Mouse (Mus musculus) intestine, postnatal 0 days (tissue): ENCODE data around the gene Tceal7. TPM values are rescaled to one million over a fixed set of nuclear protein-coding genes. Genes with fewer than 3 reads are reported as not detected.

Experiments used
- ATAC-seq: fragments of 200-750 bp; cut with Nextera tagmentation; 2 replicates; pipeline ENCODE4 v1.8.0; 2017; ENCODE audit warnings: mild to moderate bottlenecking, moderate TSS enrichment, moderate library complexity
- H3K27ac ChIP-seq: fragments of 300-500 bp; sonication (generic); 2 replicates; pipeline ENCODE4 v1.5.1; 2014; ENCODE audit warnings: mild to moderate bottlenecking, low read depth, low read length, moderate library complexity
- H3K27me3 ChIP-seq: fragments of 300-500 bp; sonication (generic); replicated peaks from 2 replicates; pipeline ENCODE4 v1.6.1; 2014; ENCODE audit warnings: low read length, mixed read lengths; ENCODE audit not compliant: control insufficient read depth, insufficient read depth
- H3K36me3 ChIP-seq: fragments of 300-500 bp; sonication (generic); 2 replicates; pipeline ENCODE4 v1.6.1; 2014; ENCODE audit warnings: mild to moderate bottlenecking, moderate library complexity; ENCODE audit not compliant: control insufficient read depth, insufficient read depth
- H3K4me1 ChIP-seq: fragments of 300-500 bp; sonication (generic); replicated peaks from 2 replicates; pipeline ENCODE4 v1.6.1; 2014; ENCODE audit warnings: antibody characterized with exemption, low read length, mixed read lengths; ENCODE audit not compliant: control insufficient read depth, insufficient read depth
- H3K4me2 ChIP-seq: fragments of 300-500 bp; sonication (generic); replicated peaks from 2 replicates; pipeline ENCODE4 v1.6.1; 2014; ENCODE audit warnings: low read depth, mild to moderate bottlenecking, moderate library complexity
- H3K4me3 ChIP-seq: fragments of 300-500 bp; sonication (generic); 2 replicates; pipeline ENCODE4 v1.5.1; 2014; ENCODE audit warnings: low read depth, low read length
- H3K9ac ChIP-seq: fragments of 300-500 bp; sonication (generic); 2 replicates; pipeline ENCODE4 v1.6.1; 2014; ENCODE audit warnings: mild to moderate bottlenecking, low read depth, low read length
- H3K9me3 ChIP-seq: fragments of 300-500 bp; sonication (generic); 2 replicates; pipeline ENCODE4 v1.6.1; 2016; ENCODE audit warnings: mixed run types; ENCODE audit not compliant: control insufficient read depth
- CTCF ChIP-seq: sonication (generic); IDR thresholded peaks from 2 replicates; pipeline ENCODE4 v1.5.1; 2016; ENCODE audit warnings: low read depth, mild to moderate bottlenecking, control low read depth, antibody characterized with exemption, moderate library complexity
- WGBS: fragments of 180-500 bp; shearing (Covaris S2); extraction: QIAGEN DNeasy Blood & Tissue Kit; methylation state at CpG from one replicate; pipeline ENCODE4 v1.1.7; 2014; 5-methylcytosine and 5-hydroxymethylcytosine counted together
- polyA plus RNA-seq: library from polyadenylated mRNA; unstranded; fragments of >200 nt; fragmentation: Nextera tagmentation; extraction: Ambion mirVana; gene quantifications from 2 replicates; pipeline ENCODE4 v1.2.1, GENCODE M21; 2015

The Tceal7 gene
- polyA plus RNA-seq, 1 experiment from 2014 or later = 0.37 TPM

DNA sequence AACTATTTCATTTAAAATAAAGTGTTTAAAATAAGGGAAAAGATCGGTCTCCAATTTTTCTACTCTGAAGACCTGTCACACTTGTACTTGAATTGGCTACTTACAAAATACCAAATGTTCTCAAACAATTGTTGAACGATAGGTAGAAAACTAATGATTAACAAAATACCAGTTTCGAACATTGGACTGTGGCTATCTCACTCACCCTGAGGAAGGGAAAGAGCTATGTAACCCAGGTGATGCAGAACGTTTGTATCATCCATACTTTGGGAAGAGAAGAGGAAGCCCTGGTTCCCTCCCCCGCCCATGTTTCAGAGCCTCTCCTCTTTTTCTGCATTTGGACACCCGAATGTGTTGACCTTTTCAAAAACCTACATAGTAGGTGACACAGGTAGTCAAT is 10.2 kb upstream of the Tceal7 start:
- Histone ChIP-seq H3K27ac (no peak overlapping the region), H3K27me3 (no peaks in the 10 kb centered on the region), H3K4me2 (peak overlapping the region; percentile 62; the same call in 1 of the 2 replicates), H3K36me3 (no peaks in the 10 kb centered on the region), H3K9ac (no peak overlapping the region), H3K4me1 (no peaks in the 10 kb centered on the region), H3K4me3 (no peak overlapping the region), H3K9me3 (no peaks in the 10 kb centered on the region)
- no peak for ATAC-seq
- no peak for TF ChIP-seq CTCF
- WGBS = 57% methylated on average over 6 of the region's 6 CpGs

DNA sequence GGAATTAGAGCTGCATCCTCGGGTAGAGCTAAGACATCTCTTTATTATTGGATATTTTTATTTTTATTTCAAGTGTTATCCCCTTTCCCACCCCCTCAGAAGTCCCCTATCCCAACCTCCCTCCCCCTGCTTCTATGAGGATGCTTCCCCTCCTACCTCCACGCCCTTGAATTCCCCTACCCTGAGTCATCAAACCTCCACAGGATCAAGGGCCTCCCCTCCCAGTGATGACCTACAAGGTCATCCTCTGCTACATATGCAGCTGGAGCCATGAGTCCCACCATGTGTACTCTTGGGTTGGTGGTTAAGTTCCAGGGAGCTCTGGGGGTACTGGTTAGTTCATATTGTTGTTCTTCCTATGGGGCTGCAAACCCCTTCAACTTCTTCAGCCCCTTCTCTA is 1.2 kb upstream of the Tceal7 start:
- Histone ChIP-seq H3K4me3 (no peak overlapping the region), H3K4me1 (no peaks in the 10 kb centered on the region), H3K4me2 (no peak overlapping the region), H3K9me3 (no peaks in the 10 kb centered on the region), H3K36me3 (no peaks in the 10 kb centered on the region), H3K9ac (no peak overlapping the region), H3K27ac (no peak overlapping the region), H3K27me3 (no peaks in the 10 kb centered on the region)
- WGBS = 40% methylated on average over 2 of the region's 2 CpGs
- TF ChIP-seq CTCF = no peak
- ATAC-seq = no peak

DNA sequence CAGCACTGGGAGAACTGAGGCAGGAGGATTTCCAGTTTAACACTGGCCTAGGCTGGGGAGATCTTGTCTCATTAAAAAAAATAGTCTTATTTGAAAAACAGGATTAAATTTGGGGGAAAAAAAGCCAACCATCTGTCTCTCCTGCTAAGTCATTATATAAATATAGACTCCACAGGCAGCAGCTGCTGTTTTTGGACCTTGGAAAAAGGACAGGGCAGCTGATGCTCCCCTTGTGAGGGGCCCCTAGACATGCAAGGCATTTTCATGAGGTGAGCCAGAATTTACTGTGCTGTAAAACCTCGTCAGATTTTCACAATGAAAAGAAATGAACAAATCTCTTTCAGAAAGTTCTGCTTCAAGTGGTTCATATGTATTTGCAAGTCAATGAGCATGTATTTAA is 1.7 kb downstream of the Tceal7 start:
- no peak overlapping the region for H3K4me2 ChIP-seq
- no peaks in the 10 kb centered on the region for H3K9me3 ChIP-seq
- TF ChIP-seq CTCF = no peak
- H3K9ac ChIP-seq = no peak overlapping the region
- 41% methylated on average over 1 of the region's 1 CpGs for WGBS
- no peaks in the 10 kb centered on the region for H3K36me3 ChIP-seq
- no peaks in the 10 kb centered on the region for H3K4me1 ChIP-seq
- ATAC-seq = no peak
- H3K4me3 ChIP-seq = no peak overlapping the region
- H3K27me3 ChIP-seq = no peaks in the 10 kb centered on the region
- H3K27ac ChIP-seq = no peak overlapping the region

DNA sequence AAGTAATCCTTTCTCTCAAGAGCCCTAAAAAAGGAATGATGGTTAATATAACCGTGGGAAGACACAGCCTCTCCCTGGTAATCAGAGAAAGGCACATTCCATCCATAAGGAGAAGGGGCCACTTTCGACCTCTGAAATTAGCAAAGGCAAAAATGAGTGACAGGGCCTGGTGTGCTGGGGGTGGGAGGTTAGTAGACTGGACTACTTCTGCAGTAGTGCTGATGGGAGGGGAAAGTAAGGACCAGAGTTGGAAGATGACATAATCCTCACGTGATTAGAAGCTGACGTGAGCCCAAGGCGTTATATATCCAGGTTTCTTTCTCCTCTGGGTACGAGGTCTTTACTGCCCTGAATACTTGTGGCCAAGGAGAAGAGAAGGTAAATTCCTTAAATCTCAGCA is 9.1 kb downstream of the Tceal7 start:
- H3K9ac ChIP-seq = no peak overlapping the region
- H3K27ac ChIP-seq = no peak overlapping the region
- ATAC-seq = no peak
- H3K27me3 ChIP-seq = no peaks in the 10 kb centered on the region
- H3K4me1 ChIP-seq = no peaks in the 10 kb centered on the region
- no peaks in the 10 kb centered on the region for H3K36me3 ChIP-seq
- no peak overlapping the region for H3K4me2 ChIP-seq
- H3K9me3 ChIP-seq = no peaks in the 10 kb centered on the region
- no peak for TF ChIP-seq CTCF
- 65% methylated on average over 6 of the region's 6 CpGs for WGBS
- no peak overlapping the region for H3K4me3 ChIP-seq

DNA sequence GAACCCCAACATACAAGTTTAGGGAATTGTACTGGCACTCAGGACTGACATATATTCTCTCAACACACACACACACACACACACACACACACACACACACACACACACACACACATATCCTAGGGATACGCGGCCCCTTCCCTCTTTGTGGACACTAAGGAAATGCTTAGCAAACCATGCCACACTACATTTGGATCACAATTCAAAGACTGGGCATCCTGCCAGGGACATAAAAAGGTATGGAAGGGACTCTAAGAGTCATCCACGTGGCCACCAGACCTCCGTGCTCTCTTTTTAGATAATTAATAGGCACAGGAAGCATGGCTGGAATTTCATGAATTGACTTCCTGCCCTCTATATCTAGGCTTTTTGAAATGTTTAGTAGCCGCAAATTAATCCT is 13.2 kb downstream of the Tceal7 start:
- 35% methylated on average over 5 of the region's 5 CpGs for WGBS
- H3K9ac ChIP-seq = no peak overlapping the region
- no peak overlapping the region for H3K4me3 ChIP-seq
- no peak for TF ChIP-seq CTCF
- no peak for ATAC-seq
- no peak overlapping the region for H3K4me2 ChIP-seq
- H3K27ac ChIP-seq = no peak overlapping the region
- no peaks in the 10 kb centered on the region for H3K4me1 ChIP-seq
- no peaks in the 10 kb centered on the region for H3K36me3 ChIP-seq
- no peaks in the 10 kb centered on the region for H3K9me3 ChIP-seq
- no peaks in the 10 kb centered on the region for H3K27me3 ChIP-seq

DNA sequence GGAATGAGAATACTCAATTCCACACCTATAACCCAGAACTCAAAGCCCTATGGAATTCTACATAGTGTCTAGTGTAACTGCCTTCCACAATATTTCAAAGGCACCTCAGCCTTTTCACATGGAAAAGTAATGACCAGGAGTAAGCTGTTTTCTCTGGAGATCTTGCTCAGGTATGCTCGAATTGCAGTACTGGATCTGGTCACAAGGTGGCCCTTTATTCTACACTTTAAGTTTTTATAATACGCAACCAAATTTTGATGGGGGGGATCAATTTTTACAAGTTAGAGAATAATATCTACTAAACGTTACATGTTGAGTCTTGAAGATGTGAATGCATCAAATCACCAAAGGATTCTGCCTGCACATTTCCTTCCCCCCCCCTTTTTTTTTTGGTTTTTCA is 23.5 kb downstream of the Tceal7 start:
- WGBS = 58% methylated on average over 3 of the region's 3 CpGs
- Histone ChIP-seq H3K4me3 (no peak overlapping the region), H3K9me3 (no peaks in the 10 kb centered on the region), H3K4me1 (no peaks in the 10 kb centered on the region), H3K27ac (no peak overlapping the region), H3K9ac (no peak overlapping the region), H3K27me3 (no peaks in the 10 kb centered on the region), H3K4me2 (no peak overlapping the region), H3K36me3 (no peaks in the 10 kb centered on the region)
- no peak for ATAC-seq
- TF ChIP-seq CTCF = peak; percentile 60

DNA sequence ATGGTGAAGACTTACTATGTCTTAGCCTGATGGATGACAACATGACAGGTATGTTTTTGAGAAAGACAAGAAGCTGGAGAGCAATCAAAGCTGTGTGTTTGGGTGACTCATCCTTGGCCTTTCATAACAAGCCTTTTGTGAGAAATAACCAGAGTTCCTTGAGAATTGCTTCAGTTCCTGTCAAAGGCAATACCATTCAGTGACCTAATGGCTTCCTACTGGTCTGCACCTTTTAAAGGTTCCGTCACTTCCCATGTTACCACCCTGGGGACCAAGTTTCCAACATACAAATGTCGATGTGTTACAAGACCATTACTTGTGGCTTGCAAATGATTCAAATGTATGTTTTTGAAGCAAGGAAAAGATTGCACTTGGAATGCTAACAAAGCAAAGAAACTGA is 28.6 kb downstream of the Tceal7 start:
- Histone ChIP-seq H3K4me2 (no peak overlapping the region), H3K9me3 (no peaks in the 10 kb centered on the region), H3K27ac (no peak overlapping the region), H3K36me3 (no peaks in the 10 kb centered on the region), H3K27me3 (no peaks in the 10 kb centered on the region), H3K4me3 (no peak overlapping the region), H3K4me1 (no peaks in the 10 kb centered on the region), H3K9ac (no peak overlapping the region)
- 77% methylated on average over 2 of the region's 2 CpGs for WGBS
- ATAC-seq = no peak
- no peak for TF ChIP-seq CTCF
